Mouse (Mus musculus) c-Kit-negative CD71-positive TER-119-positive erythroid progenitor cells, embryonic 14.5 days (primary cell): ENCODE results near the gene BC049352.

Source experiments
- DNase-seq: peaks from one replicate; pipeline ENCODE4 v3.0.0-alpha.2; 2013; ENCODE audit warnings: low read depth, low spot score

Gene BC049352

GRCm38 (mm10) chr9:45299231-45300006 is 117.6 kb downstream of the BC049352 start:
- DNase-seq, result peak; percentile 19
